Mouse (Mus musculus): ENCODE results near the gene Cul9.

DNA sequence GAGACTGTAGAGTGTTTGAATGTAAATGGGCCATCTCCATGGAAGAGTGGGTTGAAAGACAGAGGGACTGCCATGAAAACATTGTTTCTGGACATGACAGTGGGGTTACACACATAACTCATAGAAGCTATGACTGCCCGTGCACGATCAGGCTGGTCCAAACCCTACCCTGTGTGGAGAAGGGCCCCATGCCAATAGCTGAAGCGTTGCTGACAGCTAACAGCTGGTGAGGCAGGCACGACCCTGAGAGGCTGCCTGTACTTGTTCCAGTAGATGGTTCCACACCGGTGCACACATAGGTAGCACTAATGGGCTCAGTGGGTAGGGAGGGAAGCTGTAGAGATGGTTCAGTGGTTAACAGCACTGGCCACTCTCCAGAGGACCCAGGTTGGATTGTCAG lies 50.7 kb downstream of the Cul9 start:
- TF ChIP-seq CTCF (IDR thresholded peaks at IDR 0.05; ENCODE audit: low read depth, low read length) (no peak), GATA1 (IDR thresholded peaks at IDR 0.05; ENCODE audit: borderline replicate concordance, low read length) (no peak), POLR2AphosphoS5 (IDR thresholded peaks at IDR 0.05; ENCODE audit: insufficient replicate concordance, low read depth, low read length) (no peak), TAL1 (conservative IDR thresholded peaks at IDR 0.05; ENCODE audit: low read depth, low read length) (no peak), GATA2 (IDR thresholded peaks at IDR 0.05; ENCODE audit: borderline replicate concordance, low read depth, low read length) (no peak)
